Mouse (Mus musculus) limb, embryonic 11.5 days (tissue): ENCODE measurements around the gene Tchh. TPM values are rescaled to one million over a fixed set of nuclear protein-coding genes. Genes with fewer than 3 reads are reported as not detected.

Source experiments
- microRNA-seq: library from miRNA; unstranded; fragments of <30 nt; microRNA quantifications from one replicate; pipeline ENCODE4, GENCODE M21; 2016
- polyA plus RNA-seq: library from polyadenylated mRNA; unstranded; fragments of >200 nt; fragmentation: Nextera tagmentation; extraction: Ambion mirVana; gene quantifications from 2 replicates; pipeline ENCODE4 v1.2.1, GENCODE M21; 2014

Gene Tchh
- polyA plus RNA-seq, 1 experiment from 2014 or later = 0.08 TPM

Small RNA genes within 50 kb of the gene (microRNA-seq; reads per million reads assigned to microRNA genes)
- not detected for gene Gm22752

Other genes starting within 250 kb of the Tchh start
- not detected in 2 replicates for gene Flg2, start 245.1 kb upstream of the Tchh start, polyA plus RNA-seq
- gene Flg, start 168.8 kb upstream of the Tchh start, polyA plus RNA-seq = not detected in 2 replicates
- gene Hrnr, start 122.6 kb upstream of the Tchh start, polyA plus RNA-seq = not detected in 2 replicates
- gene Rptn, start 48.6 kb upstream of the Tchh start, polyA plus RNA-seq = not detected in 2 replicates
- gene Tchhl1, start 26.4 kb downstream of the Tchh start, polyA plus RNA-seq = not detected in 2 replicates
- 410 and 448 TPM in 2 replicates for gene S100a11, start 78.2 kb downstream of the Tchh start, polyA plus RNA-seq
- gene S100a10, start 112.8 kb downstream of the Tchh start, polyA plus RNA-seq = 89.9 and 96.3 TPM in 2 replicates
- gene Tdpoz2, start 210.4 kb downstream of the Tchh start, polyA plus RNA-seq = not detected in 2 replicates
- not detected in 2 replicates for gene Tdpoz1, start 234.0 kb downstream of the Tchh start, polyA plus RNA-seq